Mouse (Mus musculus) heart, embryonic 10.5 days (tissue): ENCODE results near the gene Kcne2. TPM values are rescaled to one million over a fixed set of nuclear protein-coding genes. Genes with fewer than 3 reads are reported as not detected.

Experiments used
- DNase-seq: peaks from one replicate; pipeline ENCODE4 v3.0.0-alpha.2; 2017; ENCODE audit warnings: low spot score
- H3K27ac ChIP-seq: fragments of 300-500 bp; sonication (generic); 2 replicates; pipeline ENCODE4 v1.5.1; 2016; ENCODE audit warnings: mild to moderate bottlenecking
- H3K27me3 ChIP-seq: fragments of 300-500 bp; sonication (generic); 2 replicates; pipeline ENCODE4 v1.6.1; 2016; ENCODE audit warnings: mild to moderate bottlenecking; ENCODE audit not compliant: poor library complexity, insufficient read depth, severe bottlenecking
- H3K36me3 ChIP-seq: fragments of 300-500 bp; sonication (generic); 2 replicates; pipeline ENCODE4 v1.6.1; 2016; ENCODE audit warnings: mild to moderate bottlenecking, moderate library complexity
- H3K4me1 ChIP-seq: fragments of 300-500 bp; sonication (generic); 2 replicates; pipeline ENCODE4 v1.6.1; 2016; ENCODE audit warnings: mild to moderate bottlenecking
- H3K4me3 ChIP-seq: fragments of 300-500 bp; sonication (generic); 2 replicates; pipeline ENCODE4 v1.5.1; 2016; ENCODE audit warnings: mild to moderate bottlenecking, moderate library complexity
- H3K9me3 ChIP-seq: fragments of 300-500 bp; sonication (generic); 2 replicates; pipeline ENCODE4 v1.6.1; 2016; ENCODE audit warnings: mild to moderate bottlenecking, moderate library complexity
- WGBS: fragments of 180-500 bp; shearing (Covaris S2); methylation state at CpG from one replicate; pipeline ENCODE4 v1.1.7; 2016; 5-methylcytosine and 5-hydroxymethylcytosine counted together
- polyA plus RNA-seq: library from polyadenylated mRNA; unstranded; fragments of >200 nt; fragmentation: Nextera tagmentation; extraction: Ambion mirVana; gene quantifications from 2 replicates; pipeline ENCODE4 v1.2.1, GENCODE M21; 2016

The Kcne2 gene
- polyA plus RNA-seq, 1 experiment from 2014 or later: 0.95 TPM

- H3K27ac ChIP-seq: no peak overlapping the region
- H3K4me3 ChIP-seq: no peak overlapping the region
- H3K4me1 ChIP-seq: peaks cover 8% of the 10 kb centered on the region
- no peaks in the 10 kb centered on the region for H3K27me3 ChIP-seq
- DNase-seq: no peak
- no peaks in the 10 kb centered on the region for H3K36me3 ChIP-seq
- H3K9me3 ChIP-seq: no peaks in the 10 kb centered on the region
Measured at GRCm38 (mm10) chr16:92290045-92290444, 2.1 kb upstream of the Kcne2 start.

GRCm38 (mm10) chr16:92294267-92294970 is 2.2 kb downstream of the Kcne2 start:
- no peak for DNase-seq
- Histone ChIP-seq H3K36me3 (no peaks in the 10 kb centered on the region), H3K9me3 (no peaks in the 10 kb centered on the region), H3K27ac (peak overlapping the region; percentile 79), H3K4me1 (peaks cover 17% of the 10 kb centered on the region), H3K4me3 (no peak overlapping the region), H3K27me3 (no peaks in the 10 kb centered on the region)
- 62% methylated on average over 12 of the region's 12 CpGs for WGBS

- Histone ChIP-seq H3K27me3 (no peaks in the 10 kb centered on the region), H3K36me3 (no peaks in the 10 kb centered on the region), H3K4me1 (peaks cover 17% of the 10 kb centered on the region), H3K9me3 (no peaks in the 10 kb centered on the region), H3K27ac (peak overlapping the region; percentile 79), H3K4me3 (no peak overlapping the region)
- 43% methylated on average over 2 of the region's 2 CpGs for WGBS
- no peak for DNase-seq
Measured at GRCm38 (mm10) chr16:92295328-92295727, 3.1 kb downstream of the Kcne2 start.

- peaks cover 7% of the 10 kb centered on the region for H3K36me3 ChIP-seq
- WGBS: 11% methylated on average over 32 of the region's 32 CpGs
- H3K4me1 ChIP-seq: peaks cover 26% of the 10 kb centered on the region
- peak within 1 kb of the TSS; percentile 92 for H3K27ac ChIP-seq
- H3K4me3 ChIP-seq: peak within 1 kb of the TSS; percentile 78
- peak; percentile 98 for DNase-seq
- no peaks in the 10 kb centered on the region for H3K27me3 ChIP-seq
- no peaks in the 10 kb centered on the region for H3K9me3 ChIP-seq
Measured at GRCm38 (mm10) chr16:92300649-92301411, 8.6 kb downstream of the Kcne2 start, which contains the start of gene Smim11. Gene Smim11 (plus strand): TSS chr16:92301286.

- no peaks in the 10 kb centered on the region for H3K9me3 ChIP-seq
- peak overlapping the region; percentile 78 for H3K4me3 ChIP-seq
- peaks cover 13% of the 10 kb centered on the region for H3K36me3 ChIP-seq
- peaks cover 24% of the 10 kb centered on the region for H3K4me1 ChIP-seq
- WGBS: 1% methylated on average over 12 of the region's 12 CpGs
- H3K27me3 ChIP-seq: no peaks in the 10 kb centered on the region
- H3K27ac ChIP-seq: peak overlapping the region; percentile 92
- DNase-seq: no peak
Measured at GRCm38 (mm10) chr16:92301412-92301806, 9.2 kb downstream of the Kcne2 start.

- Histone ChIP-seq H3K4me1 (peaks cover 20% of the 10 kb centered on the region), H3K36me3 (peaks cover 19% of the 10 kb centered on the region), H3K4me3 (peak overlapping the region; percentile 78), H3K27me3 (no peaks in the 10 kb centered on the region), H3K9me3 (no peaks in the 10 kb centered on the region), H3K27ac (peak overlapping the region; percentile 92; the same call in 1 of the 2 replicates)
- DNase-seq: no peak
- 36% methylated on average over 5 of the region's 5 CpGs for whole genome bisulfite sequencing
Measured at GRCm38 (mm10) chr16:92301989-92302388, 9.8 kb downstream of the Kcne2 start.

GRCm38 (mm10) chr16:92302506-92302905 is 10.3 kb downstream of the Kcne2 start:
- Histone ChIP-seq H3K9me3 (no peaks in the 10 kb centered on the region), H3K4me1 (peaks cover 20% of the 10 kb centered on the region), H3K27me3 (no peaks in the 10 kb centered on the region), H3K4me3 (peak overlapping the region; percentile 78), H3K36me3 (peaks cover 24% of the 10 kb centered on the region), H3K27ac (peak overlapping the region; percentile 92)
- no peak for DNase-seq
- WGBS: 27% methylated on average over 5 of the region's 5 CpGs

GRCm38 (mm10) chr16:92305519-92305918 is 13.3 kb downstream of the Kcne2 start:
- Histone ChIP-seq H3K36me3 (peaks cover 35% of the 10 kb centered on the region), H3K4me1 (peaks cover 21% of the 10 kb centered on the region), H3K27ac (no peak overlapping the region), H3K27me3 (no peaks in the 10 kb centered on the region), H3K4me3 (no peak overlapping the region), H3K9me3 (no peaks in the 10 kb centered on the region)
- 89% methylated on average over 2 of the region's 2 CpGs for WGBS
- DNase-seq: no peak

- Histone ChIP-seq H3K9me3 (no peaks in the 10 kb centered on the region), H3K4me1 (peaks cover 4% of the 10 kb centered on the region), H3K27me3 (no peaks in the 10 kb centered on the region), H3K4me3 (no peak overlapping the region), H3K36me3 (peaks cover 60% of the 10 kb centered on the region), H3K27ac (no peak overlapping the region)
- no peak for DNase-seq
- WGBS: 73% methylated on average over 3 of the region's 3 CpGs
Measured at GRCm38 (mm10) chr16:92307947-92308346, 15.8 kb downstream of the Kcne2 start.

GRCm38 (mm10) chr16:92309126-92309525 is 16.9 kb downstream of the Kcne2 start:
- Histone ChIP-seq H3K27me3 (no peaks in the 10 kb centered on the region), H3K9me3 (no peaks in the 10 kb centered on the region), H3K4me3 (no peak overlapping the region), H3K36me3 (peaks cover 63% of the 10 kb centered on the region), H3K27ac (no peak overlapping the region), H3K4me1 (0 out of 2 replicates have a peak, but pooled peaks cover 3% of the 10 kb centered on the region)
- 71% methylated on average over 4 of the region's 4 CpGs for WGBS
- no peak for DNase-seq

- 49% methylated on average over 13 of the region's 13 CpGs for WGBS
- peak; percentile 87 for DNase-seq
- H3K27me3 ChIP-seq: no peaks in the 10 kb centered on the region
- peaks cover 30% of the 10 kb centered on the region for H3K36me3 ChIP-seq
- no peak overlapping the region for H3K4me3 ChIP-seq
- no peaks in the 10 kb centered on the region for H3K9me3 ChIP-seq
- H3K4me1 ChIP-seq: peaks cover 10% of the 10 kb centered on the region; the same call in 1 of the 2 replicates
- no peak overlapping the region for H3K27ac ChIP-seq
Measured at GRCm38 (mm10) chr16:92313953-92314741, 22.0 kb downstream of the Kcne2 start.

- 60% methylated on average over 7 of the region's 7 CpGs for WGBS
- Histone ChIP-seq H3K36me3 (peaks cover 21% of the 10 kb centered on the region; the same call in 1 of the 2 replicates), H3K4me3 (no peak overlapping the region), H3K27me3 (no peaks in the 10 kb centered on the region), H3K9me3 (no peaks in the 10 kb centered on the region), H3K27ac (no peak overlapping the region), H3K4me1 (peaks cover 10% of the 10 kb centered on the region; the same call in 1 of the 2 replicates)
- DNase-seq: no peak
Measured at GRCm38 (mm10) chr16:92316049-92316738, 24.0 kb downstream of the Kcne2 start.
